Mouse (Mus musculus) kidney, postnatal 25 days (tissue): ENCODE measurements at regions not wholly inside any gene's neighbourhood (a gene's known extent, or its start where the extent isn't known, plus 50 kb on each side); places are given as distances from the start of the nearest gene placed in this dataset.
"Not testable (repeated sequence)": the region's sequence is repeated elsewhere in the genome, so short reads cannot be mapped to it uniquely, and the experiment has no call there.

Experiments used
- DNase-seq, 2 experiments: peaks; one replicate each; pipeline ENCODE4 v3.0.0; 2021; ENCODE audit warnings: mixed read lengths in 2 of 2

DNA sequence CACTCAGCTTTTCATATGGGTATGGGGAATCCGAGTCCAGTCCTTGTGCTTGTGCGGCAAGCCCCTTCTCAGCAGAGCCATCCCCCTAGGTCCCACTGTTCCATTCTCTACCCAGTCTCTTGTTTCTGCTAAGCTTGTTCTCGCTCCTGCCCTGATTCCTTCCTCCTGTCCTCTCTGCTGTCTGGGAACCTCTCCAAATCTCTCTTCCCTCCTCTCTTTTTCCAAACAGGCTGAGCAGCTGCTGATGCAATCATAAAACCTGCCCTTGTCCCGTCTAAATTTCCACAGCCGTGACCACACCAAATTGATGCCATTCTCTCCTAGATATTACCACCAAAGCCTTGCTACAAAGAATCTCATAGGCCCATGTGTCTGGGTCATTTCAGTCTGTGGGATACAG lies 103.4 kb upstream of the Gcfc2 start:
- DNase-seq = no peak

DNA sequence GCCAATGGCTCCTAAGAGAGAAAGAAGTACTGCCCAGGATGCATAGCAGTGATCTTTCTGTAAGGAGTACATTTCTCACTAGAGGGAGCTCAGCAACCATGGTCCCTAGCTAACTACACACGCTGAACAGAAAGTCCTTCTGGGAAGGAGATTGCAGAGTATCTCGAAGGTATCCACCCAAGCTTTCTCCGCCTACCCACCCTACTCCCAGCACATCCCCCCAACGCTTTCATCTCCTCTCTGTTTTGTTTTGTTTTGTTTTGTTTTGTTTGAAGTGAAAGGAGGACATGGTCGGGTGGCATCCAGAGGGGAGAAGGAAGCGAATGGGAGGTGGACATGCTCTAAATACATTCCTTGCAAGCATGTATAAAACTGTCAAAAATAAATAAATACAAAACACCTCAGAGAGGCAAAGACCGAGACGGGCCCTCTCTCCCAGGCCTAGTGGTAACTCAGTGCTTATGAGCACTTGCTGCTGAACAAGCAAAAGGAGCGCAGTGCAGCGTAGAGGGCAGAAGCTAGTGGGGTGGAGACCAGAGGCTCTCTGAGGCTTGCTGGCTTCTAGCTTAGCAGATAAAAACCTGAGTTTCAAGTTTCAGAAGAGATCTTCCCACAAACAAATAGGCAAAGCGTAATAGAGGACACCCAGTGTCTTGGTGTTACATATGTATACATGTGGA lies 83.9 kb upstream of the Gcfc2 start:
- DNase-seq = peak in 1 of 2 experiments; percentile 21

DNA sequence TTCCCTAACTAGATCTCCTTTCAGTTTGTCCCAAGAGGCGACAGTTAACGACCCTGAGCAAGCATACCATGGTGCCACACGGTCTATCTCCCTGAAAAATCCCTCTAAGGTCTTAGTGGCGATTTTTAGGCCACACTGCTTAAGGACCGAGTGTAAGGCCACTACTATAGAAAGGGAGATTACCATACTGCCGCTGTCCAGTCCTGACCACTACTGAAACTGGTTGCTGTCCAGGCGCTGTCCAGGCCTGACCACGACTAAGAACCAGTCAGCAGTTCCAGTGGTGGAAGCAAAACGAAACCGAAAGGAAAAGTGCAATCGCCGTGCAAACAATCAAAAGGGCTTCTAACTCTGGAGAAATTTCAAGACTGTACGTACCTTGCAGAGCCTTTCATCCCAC lies 55.3 kb upstream of the Gcfc2 start:
- DNase-seq = not testable (repeated sequence)
